Mouse (Mus musculus) CD4-positive, CD25-positive, alpha-beta regulatory T cell, adult 4 months (primary cell): ENCODE results near the gene C1qb. TPM values are rescaled to one million over a fixed set of nuclear protein-coding genes. Genes with fewer than 3 reads are reported as not detected.

Source experiments
- ATAC-seq: one replicate; pipeline ENCODE4 v1.8.0; 2017
- polyA plus RNA-seq, 2 experiments: library from polyadenylated mRNA; unstranded; fragments of 100-300 nt; shearing (Covaris generic); gene quantifications; one replicate each; pipeline ENCODE4 v1.2.1; 2017

Gene C1qb
- polyA plus RNA-seq, 2 experiments from 2014 or later = 2.0 to 3.4 TPM

DNA sequence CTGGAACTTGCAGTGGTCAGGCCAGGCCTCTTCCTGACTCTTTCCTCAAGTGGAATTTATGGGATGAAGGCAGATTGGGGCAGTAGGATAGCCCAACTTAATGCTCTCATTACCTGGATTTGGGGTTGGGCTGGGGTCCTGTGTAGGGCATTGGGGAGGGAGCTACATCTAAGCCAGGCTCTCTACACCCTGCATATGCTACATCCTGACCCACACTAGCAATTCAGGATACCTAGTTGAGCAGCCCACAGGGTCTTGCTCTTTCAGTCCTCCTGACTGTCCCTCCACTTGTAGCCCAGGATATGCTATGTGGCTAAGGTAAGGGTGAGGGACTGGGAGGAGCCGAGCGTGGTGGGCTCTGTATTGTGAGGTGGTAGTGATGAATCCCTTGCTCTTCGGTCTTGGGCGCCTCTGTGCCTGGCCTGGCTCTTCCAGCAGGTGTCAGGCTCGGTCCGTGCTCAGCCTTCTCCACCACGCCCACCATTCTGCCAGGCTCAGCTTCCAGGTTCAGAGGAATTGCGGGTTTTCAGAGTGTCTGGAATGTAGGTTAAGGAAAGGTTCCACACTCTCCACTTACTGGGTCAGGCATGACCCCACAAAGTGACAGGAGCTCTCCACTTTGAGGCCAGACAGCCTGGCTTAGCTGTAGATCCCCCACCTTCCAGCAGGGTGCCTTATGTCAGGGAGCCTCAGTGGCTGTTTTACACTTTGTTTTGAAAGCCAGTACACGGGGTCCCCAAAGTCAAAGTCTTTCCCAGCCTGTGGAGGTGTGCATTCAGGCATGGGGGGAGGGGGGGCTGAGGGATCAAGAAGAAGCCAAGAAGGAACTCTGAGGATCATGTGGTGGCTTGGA, 7.9 kb upstream of the C1qb start:
- no peak for ATAC-seq

DNA sequence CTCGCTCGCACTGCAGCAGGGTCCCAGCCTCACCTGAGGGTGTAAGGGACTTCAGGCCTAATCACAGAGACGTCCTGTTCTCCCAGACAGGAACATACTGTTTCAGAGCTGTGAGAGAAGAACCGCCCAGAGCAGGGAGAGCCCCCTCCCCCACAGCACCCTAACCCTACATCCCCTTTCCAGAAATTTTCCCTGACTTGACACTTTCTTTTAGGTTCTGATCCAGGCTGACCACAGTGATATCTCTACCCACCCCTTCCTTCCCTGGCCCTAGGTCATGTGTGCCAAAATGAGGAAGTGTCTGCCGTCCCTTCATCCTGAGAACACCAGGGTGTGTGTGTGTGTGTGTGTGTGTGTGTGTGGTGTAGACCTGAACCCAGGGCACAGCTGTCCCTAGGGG, 6.8 kb upstream of the C1qb start, which contains the start of gene C1qc:
C1qc (minus strand) TSS at position 255 of the 400 bp plus-strand sequence.
- ATAC-seq = no peak

DNA sequence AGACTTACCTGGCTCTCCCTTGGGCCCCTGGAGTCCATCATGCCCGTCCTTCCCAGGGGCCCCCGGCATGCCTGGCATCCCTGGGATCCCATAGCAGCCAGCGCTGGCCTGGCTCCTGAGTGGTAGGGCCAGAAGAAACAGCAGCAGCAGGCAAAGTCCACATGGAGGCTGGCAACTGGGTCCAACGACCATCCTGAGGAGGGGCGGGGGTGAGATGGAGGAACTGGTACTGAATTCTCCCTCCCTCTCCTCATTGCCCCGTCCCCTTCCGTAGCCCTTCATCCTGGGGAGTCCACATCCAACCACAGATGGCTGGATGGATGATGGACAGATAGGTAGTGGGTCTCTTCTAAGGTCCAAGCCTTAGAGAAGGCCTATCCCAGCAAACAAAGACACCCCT, 6.4 kb upstream of the C1qb start:
- no peak for ATAC-seq

DNA sequence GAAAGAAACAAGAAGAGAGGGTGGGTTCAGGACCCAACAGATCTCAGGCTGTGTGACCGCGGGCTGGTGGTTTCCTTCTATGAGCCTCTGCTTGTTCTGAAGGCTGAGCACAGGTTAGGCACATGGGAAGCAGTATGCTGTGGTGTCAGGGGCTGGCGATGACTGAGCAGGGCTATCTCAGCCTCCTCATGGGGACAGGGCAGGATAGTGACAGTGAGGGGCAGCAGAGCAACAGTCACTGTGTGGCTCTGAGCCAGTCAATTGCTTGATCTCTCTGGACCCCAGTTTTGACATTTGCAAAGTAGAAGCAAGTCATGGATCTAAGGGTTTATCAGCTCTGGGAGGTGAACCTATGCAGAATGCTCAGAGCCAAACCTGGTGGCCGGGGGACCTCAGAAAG, 5.1 kb upstream of the C1qb start:
- no peak for ATAC-seq

DNA sequence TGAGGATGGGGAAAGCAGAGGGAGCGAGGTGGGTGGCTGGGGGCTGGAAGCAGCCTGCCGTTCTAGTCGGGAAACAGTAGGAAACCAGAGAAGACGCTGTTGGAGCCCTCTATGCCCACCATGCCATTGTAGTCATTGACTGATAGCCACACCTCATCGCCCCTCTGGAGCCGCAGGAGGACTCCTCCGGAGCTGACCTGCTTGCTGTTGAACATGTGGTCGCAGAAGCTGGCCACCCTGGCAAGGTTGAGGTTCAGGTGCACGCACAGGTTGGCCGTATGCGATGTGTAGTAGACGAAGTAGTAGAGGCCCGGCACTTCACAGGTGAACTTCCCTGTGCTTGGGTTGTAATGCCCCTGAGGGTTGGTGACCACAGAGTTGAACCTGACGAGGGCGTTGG, 4.0 kb upstream of the C1qb start:
- ATAC-seq = no peak

DNA sequence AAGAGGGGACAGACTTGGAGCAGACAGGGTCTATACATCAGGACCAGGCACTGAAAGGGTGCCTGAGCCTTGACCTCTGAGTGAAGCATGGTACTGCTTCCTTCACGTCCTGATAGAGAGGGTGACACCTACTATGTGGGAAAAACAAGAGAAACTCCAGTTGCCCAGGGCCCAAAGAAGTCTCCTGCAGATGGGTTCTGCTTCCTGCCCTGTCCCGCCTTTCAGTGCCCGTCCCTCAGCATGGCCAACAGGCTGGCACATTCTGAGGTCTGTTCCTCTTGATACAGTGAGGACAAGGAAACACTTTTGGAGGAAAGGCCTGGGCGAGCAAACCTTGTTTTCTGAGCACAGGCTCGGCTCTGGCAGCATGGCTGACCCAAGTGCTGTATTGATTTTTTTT, 1.7 kb upstream of the C1qb start:
- ATAC-seq = no peak

DNA sequence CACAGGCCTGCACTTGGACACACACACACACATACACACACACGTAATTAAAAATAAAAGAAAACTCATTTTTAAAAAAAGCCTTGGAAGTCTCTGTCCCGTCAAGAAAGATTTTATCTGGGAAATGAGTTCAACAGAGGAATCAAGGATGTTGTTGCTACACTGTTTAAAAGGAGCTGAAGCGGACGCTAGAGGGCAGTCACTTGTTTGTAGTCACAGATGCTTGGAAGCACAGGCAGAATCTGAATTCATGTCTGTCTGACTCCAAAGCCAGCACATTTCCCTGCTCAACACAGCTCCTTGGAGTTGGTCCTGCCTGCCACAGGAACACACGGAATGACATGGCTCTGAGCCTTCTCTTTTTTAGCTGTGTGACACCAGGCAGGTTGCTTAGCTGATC, 7.4 kb downstream of the C1qb start:
- no peak for ATAC-seq

DNA sequence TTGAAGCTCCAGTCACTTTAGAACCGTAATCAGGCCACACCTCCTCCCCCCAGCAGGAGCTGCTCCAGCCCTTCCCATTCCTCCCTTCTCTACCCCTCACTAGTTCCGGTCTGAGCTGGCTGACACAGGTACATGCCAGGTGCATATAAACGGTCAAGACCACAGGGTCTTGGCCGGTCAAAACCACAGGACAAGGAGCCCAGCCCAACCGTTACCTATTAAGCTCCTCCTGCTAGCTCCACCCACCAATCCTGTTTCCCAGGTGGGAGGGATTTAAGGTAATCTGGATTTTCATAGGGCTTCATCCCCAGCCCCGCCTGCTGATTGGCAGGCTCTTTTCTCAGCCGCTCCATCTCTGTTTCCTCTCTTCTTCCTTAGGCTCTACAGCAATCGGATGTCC, 7.8 kb downstream of the C1qb start:
- ATAC-seq = no peak

DNA sequence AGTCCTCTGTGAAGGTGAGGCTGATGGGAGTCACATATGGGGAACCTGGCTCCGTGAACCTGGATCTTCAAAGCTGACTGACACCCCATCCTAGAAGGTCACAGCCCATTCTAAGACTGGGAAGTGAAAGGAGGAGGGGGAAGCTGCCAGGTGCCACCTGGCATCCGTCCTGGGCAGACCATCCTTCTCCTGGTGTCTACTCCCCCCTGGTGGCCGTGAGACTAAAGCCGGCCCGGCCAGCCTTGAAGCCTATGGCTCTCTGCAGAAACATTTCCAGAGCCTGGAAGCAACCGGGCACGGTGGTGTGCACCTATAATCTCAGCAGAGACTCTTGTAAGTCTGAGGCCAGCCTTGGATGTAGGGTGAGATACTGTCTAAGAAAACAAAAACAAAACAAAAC, 9.0 kb downstream of the C1qb start:
- no peak for ATAC-seq

DNA sequence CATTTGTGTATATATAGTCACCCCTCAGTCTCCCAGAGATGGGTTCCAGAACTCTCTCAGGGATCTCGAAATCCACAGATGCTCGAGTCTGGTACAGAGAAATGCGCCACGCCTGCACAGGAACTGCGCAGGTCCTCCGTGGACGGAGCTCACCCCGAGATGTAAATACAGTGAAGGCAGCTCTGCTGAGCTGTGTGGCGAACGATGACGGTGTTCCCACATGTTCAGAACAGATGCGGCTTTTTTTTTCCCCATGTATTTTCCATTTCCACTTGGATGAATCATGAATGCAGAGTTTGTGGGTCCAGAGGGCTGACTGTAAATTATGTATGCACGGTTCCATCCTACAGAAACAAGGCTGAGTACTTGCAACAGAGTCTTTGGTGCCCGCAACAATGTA, 11.0 kb downstream of the C1qb start:
- no peak for ATAC-seq

DNA sequence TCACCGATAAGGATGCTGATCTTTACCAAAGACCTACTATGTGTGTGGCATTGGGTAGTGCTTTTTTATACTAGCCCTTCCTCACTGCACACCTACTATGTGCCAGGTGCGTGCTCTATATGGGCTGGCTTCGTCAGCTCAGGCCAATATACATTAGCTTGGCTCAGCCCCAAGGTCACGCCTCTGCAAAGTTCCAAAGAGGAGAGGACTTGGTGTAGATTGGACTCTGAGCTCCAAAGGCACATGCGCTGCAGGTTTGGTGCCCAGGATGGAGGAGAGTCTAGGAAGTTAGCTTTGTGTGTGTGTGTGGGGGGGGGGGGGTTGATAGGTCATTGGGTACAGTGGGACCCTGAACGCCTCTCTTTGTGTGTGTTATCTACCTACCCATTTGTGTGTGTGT, 17.6 kb downstream of the C1qb start:
- no peak for ATAC-seq

DNA sequence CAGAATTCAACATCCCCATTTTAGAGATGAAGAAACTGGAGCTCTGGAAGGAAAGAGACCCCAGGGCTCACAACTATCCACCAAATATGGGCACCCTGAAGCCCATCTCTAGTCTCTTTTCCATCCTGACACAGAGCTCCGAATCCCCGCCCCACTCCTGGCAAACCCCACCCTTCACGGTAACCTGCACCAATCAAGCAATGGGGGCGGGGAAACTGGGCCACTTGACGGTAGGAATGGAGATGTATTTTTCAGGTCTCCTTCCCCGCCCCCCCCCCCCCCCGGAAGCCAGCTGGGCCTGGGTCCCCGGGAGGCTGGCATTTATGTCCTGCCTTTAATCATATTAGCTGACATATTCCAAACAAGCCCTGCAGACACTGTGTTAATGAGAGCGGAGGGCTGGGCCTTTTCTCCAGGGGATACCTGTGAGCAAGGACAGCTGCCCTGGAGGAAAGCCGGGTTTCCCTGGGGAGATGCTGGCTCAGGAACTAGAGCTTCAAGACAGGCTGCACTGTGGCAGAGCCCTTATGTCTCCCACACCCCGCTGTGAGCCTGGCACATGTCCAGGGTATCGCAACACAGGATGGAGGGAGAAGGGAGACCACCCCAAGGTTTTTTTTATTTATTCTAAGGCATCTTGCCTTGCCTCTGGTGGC, 18.2 kb downstream of the C1qb start:
- no peak for ATAC-seq

DNA sequence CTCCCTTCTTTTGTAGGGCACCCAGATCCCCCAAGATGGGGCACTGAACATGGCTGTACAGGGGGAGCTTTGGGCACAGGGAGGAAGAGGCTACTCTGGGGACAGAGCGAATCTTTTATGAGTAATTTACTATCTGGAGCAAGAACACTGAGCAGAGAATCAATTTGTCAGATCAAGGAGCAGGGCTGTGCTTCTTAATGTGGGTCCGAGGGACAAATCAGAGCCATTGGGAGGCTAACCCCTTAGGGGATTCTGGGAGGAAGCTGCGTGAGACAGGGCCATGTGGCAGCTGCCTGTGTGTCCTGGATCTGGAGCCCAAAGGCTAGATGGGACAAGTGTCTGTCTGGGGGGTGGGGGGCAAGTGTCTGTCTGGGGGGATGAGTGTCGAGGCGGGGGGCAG, 20.5 kb downstream of the C1qb start:
- ATAC-seq = no peak

DNA sequence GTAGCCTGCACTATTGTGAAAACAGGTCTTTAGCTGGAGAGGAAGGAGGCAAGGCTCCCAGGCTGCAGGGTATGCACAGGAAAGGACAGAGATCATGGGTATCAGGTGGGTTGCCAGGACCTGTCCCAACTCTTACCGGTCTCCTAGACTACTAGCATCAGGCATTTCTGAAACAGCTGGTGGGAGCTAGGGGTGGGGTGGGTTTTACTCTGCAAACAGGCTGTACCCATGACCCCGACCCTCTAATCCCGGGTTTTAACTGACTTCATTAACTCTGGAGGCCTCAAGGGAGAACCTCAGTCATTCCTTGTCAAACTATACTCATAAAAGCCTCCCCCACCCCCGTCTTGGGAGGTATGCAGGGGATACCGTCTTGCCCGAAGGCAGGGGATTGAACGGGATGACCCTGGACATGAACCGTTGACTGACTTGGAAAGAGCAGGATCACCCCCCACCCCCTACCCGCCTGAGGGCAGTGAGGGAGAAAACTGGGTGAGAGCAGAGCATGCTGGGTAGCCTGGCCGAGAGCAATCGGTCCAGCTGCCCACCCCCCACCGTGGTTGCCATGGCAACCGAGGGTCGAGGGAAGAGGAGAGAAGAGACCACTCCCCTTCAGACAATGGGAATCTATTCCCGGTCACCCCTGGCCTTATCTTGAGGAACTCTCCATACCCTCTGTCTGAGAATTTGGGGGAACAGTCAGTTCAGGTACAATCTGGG, 21.1 kb downstream of the C1qb start:
- ATAC-seq = no peak

DNA sequence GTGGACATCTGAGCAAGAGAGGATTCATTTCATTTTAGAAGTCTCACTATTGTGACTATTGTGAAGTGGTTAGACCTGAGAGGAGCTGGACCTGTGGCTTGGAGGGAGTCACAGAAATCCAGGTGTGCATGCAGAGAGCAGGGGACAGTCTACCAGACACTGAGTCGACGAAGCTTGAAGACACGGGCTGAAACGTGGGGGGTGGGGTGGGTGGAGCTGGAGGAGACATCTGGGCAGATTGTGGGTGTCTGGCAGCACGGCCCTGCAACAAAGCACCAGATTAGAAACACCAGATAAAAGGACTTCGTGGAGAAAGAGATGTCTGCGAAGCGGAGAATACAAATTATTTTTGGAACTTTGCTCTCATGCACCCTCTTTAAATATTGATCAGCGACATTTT, 22.5 kb downstream of the C1qb start:
- no peak for ATAC-seq

DNA sequence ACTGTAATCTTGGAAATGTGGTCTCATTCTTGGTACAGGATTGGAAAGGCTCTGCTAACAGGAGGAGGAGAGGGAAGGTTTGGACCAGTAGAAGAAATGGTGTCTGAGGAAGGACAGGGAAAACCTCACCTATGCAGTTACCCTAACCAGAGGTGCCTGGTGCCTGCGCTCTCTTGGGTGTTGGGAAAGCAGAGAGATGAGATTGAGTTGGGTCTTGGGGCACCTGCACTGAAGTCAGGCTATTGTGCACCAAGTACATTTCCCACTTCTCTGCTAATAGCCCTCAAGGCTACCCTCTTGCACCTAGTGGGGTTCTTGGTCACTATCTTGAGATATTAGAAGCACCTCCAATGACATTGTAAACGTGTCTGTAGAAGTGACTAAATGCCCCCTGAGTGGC, 23.6 kb downstream of the C1qb start:
- ATAC-seq = no peak

DNA sequence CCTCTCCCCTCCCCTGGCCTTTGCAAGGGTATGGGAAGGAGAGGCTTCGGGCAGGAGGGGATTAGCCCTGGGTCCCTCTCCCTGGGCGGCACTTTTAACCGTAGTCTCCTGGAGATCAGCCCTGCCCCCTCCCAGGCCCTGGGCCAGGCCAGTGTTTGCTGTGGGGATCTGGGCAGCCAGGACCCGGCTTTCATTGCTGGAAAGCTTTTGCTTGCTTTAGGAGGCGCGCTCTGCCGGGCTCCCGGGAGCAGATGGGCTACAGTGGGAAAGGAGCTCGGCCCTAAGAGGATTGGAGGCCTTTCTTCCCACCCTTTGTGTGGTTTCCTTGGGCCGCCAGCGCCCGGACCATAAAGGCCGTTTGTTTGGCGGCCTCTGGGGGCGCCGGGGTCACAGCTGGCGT, 24.2 kb downstream of the C1qb start:
- no peak for ATAC-seq

DNA sequence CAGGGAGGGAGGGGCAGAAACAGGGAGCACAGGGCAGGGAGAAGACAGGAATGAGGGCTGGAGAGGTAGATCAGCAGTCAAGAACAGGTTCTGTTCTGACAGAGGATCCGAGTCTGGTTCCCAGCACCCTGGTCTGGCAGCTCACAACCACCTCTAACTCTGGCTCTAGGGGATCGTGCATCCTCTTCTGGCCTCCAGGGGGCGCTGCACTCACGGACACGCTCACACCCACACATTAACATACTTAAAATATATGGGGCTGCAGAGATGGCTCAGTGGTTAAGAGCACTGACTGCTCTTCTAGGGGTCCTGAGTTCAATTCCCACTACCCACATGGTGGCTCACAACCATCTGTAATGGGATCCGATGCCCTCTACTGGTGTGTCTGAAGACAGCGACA, 26.0 kb downstream of the C1qb start:
- no peak for ATAC-seq

DNA sequence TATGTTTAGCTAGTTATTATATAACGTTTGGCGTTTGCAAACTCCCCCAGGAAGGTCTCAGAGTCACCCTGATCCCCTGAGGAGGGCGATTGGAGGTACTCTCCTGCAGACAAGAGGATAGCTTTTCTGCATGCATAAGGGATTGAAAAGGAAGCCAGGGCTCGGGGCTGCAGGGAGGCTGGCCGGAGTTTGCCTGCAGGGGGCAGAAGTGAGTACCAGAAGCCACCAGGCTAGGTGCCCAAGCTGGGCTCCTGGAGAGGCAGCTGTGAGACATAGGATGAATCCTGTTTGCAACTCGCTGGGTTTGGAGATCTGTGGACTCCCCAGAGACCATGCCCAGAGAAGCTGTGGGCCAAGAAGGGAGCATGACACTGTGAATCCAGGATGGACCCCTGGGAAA, 30.9 kb downstream of the C1qb start:
- no peak for ATAC-seq

DNA sequence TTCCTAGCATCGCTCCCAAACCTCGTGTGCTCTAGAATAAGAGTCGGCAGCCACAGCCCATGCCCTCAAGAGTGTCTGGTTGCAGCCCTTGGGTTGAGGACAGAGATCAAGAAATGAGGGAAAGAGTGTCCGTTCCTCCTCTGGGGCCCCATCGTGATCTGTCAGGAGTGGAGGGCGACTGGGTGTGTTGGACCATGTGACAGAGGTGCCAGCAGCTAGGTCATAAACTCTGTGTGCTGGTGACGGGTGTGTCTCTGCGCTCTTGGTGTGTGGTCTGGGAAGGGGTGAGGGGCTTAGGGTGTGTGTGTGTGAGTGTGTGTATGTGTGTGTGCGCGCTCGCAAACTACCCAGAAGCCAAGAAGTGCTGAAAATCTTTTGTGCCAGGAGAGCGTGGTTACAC, 33.0 kb downstream of the C1qb start:
- ATAC-seq = no peak

DNA sequence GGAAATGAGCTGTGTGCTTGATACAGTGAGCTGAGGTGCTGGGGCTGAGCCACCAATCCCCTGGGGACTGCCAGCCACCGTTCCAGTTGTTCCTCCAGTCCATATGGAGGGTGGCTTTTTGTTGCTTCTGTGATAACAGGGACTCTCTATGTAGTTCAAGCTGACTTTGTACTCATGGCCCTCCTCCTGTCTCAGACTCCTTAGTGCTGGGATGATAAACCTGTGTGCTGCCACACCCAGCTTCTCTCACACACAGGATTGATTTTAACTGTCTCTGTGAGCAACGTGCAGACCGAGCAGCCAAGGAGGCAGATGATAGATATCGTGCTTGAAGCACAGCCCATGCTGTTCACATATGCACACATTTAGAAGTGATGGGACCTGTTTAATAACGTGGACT, 33.9 kb downstream of the C1qb start:
- no peak for ATAC-seq

DNA sequence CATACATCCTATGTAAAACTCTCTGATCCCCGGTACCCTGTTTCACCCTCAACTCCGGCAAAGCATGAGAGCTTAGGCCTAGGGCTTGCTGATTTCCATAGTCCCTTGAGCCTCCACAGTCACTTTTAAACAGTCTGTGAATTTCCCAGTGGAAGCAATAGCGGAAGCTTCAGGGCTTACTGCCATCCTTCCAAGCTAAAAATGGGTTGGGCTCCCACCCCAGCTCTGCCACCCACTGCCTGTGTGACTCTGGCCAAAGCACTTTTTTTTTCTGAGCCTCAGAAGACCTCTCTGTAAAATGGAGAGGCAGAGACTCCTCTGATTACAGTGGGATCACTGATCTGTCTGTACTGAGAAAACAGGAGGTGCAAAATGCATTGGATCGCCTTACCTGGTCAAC, 37.4 kb downstream of the C1qb start:
- ATAC-seq = no peak

DNA sequence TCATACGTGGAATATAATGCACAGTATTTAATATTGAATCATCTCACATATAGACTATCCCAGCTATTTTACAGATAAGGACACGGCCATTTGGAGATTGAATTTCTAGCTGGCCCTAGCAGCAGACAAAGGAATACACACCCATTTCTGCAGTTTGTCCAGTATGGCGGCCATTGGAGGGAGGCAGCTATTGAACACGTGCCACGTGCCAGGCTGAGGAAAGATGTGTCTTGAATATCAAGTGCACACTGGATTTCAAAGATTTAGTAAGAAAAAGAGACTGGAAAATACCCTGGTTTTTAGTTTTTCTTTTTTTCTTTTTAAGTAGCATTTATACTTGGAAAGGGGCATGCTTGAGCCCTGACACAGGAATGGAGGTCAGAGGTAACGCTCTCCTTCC, 38.8 kb downstream of the C1qb start:
- ATAC-seq = no peak

DNA sequence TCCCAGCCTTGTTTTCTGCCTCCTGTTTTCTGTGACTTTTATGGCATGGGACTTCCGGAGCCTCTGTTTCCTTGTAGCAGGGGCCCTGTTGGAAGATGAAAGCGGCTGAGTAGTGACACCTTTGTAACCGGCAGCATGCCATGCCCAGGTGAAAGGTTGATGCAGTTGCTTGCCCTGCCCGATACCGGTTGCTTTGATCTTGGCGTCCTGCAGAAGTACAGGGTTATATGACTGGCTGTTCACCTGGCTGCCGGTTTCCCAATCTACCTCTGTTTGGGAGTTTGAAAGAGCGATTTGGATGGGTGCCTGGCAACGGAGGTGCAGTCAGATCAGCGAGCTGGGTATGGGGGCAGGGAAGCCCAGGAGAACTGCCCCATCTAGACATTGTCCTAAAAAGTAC, 43.2 kb downstream of the C1qb start:
- ATAC-seq = no peak
